Mouse (Mus musculus) E14TG2a.4 (cell line): Measurements from ENCODE around the gene Ctnnbl1.

Experiments
- CTCF ChIP-seq: conservative IDR thresholded peaks from 2 replicates; pipeline ENCODE4 v1.5.1; 2014; ENCODE audit warnings: low read length
- NANOG ChIP-seq: IDR thresholded peaks from 2 replicates; pipeline ENCODE4 v1.6.1; 2014; ENCODE audit warnings: borderline replicate concordance, low read length, mixed read lengths
- POU5F1 ChIP-seq: IDR thresholded peaks from 2 replicates; pipeline ENCODE4 v1.6.1; 2014; ENCODE audit warnings: low read length, borderline replicate concordance

GRCm38 (mm10) chr2:157821259-157821658 is 84.1 kb downstream of the Ctnnbl1 start:
- TF ChIP-seq CTCF (no peak), NANOG (no peak), POU5F1 (no peak)
